Mouse (Mus musculus): ENCODE results near the gene Inca1. TPM values are rescaled to one million over a fixed set of nuclear protein-coding genes. Genes with fewer than 3 reads are reported as not detected.

Inca1 gene
- total and polyA plus RNA-seq, 2 experiments from 2014 or later: 0.23 to 4.0 TPM

DNA sequence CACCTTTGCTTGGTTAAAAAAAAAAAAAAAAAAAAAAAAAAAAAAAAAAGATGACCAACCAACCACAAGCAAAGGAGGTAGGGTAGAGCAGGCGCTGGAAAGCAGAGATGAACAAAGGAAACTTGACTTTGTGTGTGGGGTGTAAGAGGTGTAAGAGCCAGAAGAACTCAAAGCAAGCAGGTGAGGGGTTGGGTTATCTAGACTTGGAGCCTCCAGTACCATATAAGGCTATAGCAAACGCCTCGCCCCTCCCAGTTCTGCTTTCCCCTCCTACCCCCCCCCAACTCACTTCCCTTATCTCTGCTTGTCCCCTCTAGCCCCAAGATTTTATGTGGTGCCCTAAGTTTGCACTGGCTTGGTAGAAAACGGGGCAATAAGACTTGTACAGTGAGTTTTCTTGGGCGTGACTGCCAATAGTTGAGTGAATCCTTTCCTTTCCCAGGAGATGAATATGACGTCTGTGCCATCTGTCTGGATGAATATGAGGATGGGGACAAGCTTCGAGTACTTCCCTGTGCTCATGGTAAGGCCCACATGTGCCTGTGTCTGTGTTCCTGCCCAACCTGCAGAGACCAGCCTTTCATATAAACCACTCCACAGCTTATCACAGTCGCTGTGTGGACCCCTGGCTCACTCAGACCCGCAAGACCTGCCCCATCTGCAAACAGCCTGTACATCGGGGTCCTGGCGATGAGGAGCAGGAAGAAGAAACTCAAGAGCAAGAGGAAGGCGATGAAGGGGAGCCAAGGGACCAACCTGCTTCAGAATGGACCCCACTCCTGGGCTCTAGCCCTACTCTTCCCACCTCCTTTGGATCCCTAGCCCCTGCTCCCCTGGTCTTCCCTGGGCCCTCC, 49.4 kb downstream of the Inca1 start:
- TF ChIP-seq CTCF (IDR thresholded peaks at IDR 0.05; ENCODE audit: low read depth): no peak
- 0 out of 2 replicates have a peak, but pooled peaks have one; percentile 17 for TF ChIP-seq EP300 (IDR thresholded peaks at IDR 0.05; ENCODE audit: low read depth)

DNA sequence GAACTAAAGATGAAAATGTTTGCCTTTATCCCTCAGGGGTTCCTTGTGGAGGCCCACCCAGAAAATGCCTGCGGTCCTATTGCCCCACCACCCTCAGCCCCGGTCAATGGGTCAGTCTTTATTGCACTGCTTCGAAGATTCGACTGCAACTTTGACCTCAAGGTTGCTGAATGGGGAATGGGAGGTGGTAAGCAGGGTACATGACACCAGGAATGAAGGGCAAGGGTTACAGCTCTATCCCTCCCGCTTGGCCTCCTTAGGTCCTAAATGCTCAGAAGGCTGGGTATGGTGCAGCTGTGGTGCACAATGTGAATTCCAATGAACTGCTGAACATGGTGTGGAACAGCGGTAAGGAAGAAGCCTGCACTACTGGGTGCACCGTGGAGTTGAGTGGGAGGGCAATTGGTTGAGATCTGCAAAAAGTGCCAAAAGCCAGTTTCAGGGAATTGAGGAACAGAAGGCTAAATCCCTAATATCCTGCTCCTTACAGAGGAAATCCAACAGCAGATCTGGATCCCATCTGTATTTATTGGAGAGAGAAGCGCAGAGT, 50.7 kb downstream of the Inca1 start:
- DNase-seq (ENCODE audit: low spot score) (no peak), ATAC-seq (ENCODE audit: insufficient read depth, low read depth) (no peak)
- Histone ChIP-seq H3K27me3 (ENCODE audit: control insufficient read depth, insufficient read depth, low read length) (no peaks in the 10 kb centered on the region), H3K36me3 (replicated peaks; ENCODE audit: control insufficient read depth, insufficient read depth, low read length) (peaks cover 54% of the 10 kb centered on the region), H3K9me3 (replicated peaks; ENCODE audit: control insufficient read depth, low read length) (no peaks in the 10 kb centered on the region), H3K4me1 (ENCODE audit: control insufficient read depth, insufficient read depth) (peaks cover 14% of the 10 kb centered on the region), H3K27ac (ENCODE audit: low read depth) (no peak overlapping the region), H3K4me3 (ENCODE audit: low read depth, low read length) (no peak overlapping the region), H3K4me2 (ENCODE audit: low read depth, low read length) (no peak overlapping the region), H3K9ac (replicated peaks; ENCODE audit: low read depth, low read length) (no peak overlapping the region)
- WGBS: 80% methylated on average over 8 of the region's 8 CpGs
- no peak for TF ChIP-seq EP300 (IDR thresholded peaks at IDR 0.05; ENCODE audit: low read depth)
- TF ChIP-seq CTCF (IDR thresholded peaks at IDR 0.05; ENCODE audit: low read depth): no peak

More for the DNA sequence above, 49.4 kb downstream of the Inca1 start:
- H3K4me1 ChIP-seq (ENCODE audit: control insufficient read depth, insufficient read depth): peaks cover 9% of the 10 kb centered on the region
- H3K27me3 ChIP-seq (ENCODE audit: control insufficient read depth, insufficient read depth, low read length): no peaks in the 10 kb centered on the region
- WGBS: 66% methylated on average over 12 of the region's 12 CpGs
- no peaks in the 10 kb centered on the region for H3K9me3 ChIP-seq (replicated peaks; ENCODE audit: control insufficient read depth, low read length)
- H3K4me3 ChIP-seq (ENCODE audit: low read depth, low read length): no peak overlapping the region
- DNase-seq (ENCODE audit: low spot score) (no peak), ATAC-seq (ENCODE audit: insufficient read depth, low read depth) (no peak)
- no peak overlapping the region for H3K27ac ChIP-seq (ENCODE audit: low read depth)
- no peak overlapping the region for H3K4me2 ChIP-seq (ENCODE audit: low read depth, low read length)
- H3K9ac ChIP-seq (replicated peaks; ENCODE audit: low read depth, low read length): no peak overlapping the region
- H3K36me3 ChIP-seq (replicated peaks; ENCODE audit: control insufficient read depth, insufficient read depth, low read length): peaks cover 44% of the 10 kb centered on the region

DNA sequence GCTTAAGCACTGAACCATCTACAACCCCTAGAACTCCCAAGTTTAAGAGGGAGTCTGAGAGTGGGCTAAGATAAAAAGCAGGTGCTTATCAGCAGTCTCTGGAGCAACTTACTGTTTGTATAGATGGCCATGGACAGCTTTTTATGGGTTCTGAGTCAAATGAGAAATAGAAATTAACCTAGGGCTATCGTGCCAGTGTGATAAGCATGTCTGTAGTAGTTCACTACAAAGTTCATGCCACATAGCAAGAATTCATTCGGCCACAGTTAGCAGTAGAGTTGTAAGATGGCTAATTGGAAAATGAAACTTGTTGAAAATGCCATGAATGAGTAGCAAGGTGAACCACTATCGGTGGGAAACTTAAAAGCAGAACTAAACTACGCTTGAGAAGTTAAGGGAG, 51.4 kb downstream of the Inca1 start:
- Histone ChIP-seq H3K4me3 (ENCODE audit: low read depth, low read length) (peak overlapping the region; percentile 80), H3K4me1 (ENCODE audit: control insufficient read depth, insufficient read depth) (peaks cover 14% of the 10 kb centered on the region), H3K4me2 (ENCODE audit: low read depth, low read length) (peak overlapping the region; percentile 95), H3K27ac (ENCODE audit: low read depth) (no peak overlapping the region), H3K27me3 (ENCODE audit: control insufficient read depth, insufficient read depth, low read length) (no peaks in the 10 kb centered on the region), H3K9ac (replicated peaks; ENCODE audit: low read depth, low read length) (peak overlapping the region; percentile 86), H3K36me3 (replicated peaks; ENCODE audit: control insufficient read depth, insufficient read depth, low read length) (peaks cover 61% of the 10 kb centered on the region), H3K9me3 (replicated peaks; ENCODE audit: control insufficient read depth, low read length) (no peaks in the 10 kb centered on the region)
- no peak for ATAC-seq (ENCODE audit: insufficient read depth, low read depth)
- WGBS: 67% methylated on average over 4 of the region's 4 CpGs
- TF ChIP-seq CTCF (IDR thresholded peaks at IDR 0.05; ENCODE audit: low read depth) (no peak), EP300 (IDR thresholded peaks at IDR 0.05; ENCODE audit: low read depth) (no peak)
- no peak for DNase-seq (ENCODE audit: low spot score)

DNA sequence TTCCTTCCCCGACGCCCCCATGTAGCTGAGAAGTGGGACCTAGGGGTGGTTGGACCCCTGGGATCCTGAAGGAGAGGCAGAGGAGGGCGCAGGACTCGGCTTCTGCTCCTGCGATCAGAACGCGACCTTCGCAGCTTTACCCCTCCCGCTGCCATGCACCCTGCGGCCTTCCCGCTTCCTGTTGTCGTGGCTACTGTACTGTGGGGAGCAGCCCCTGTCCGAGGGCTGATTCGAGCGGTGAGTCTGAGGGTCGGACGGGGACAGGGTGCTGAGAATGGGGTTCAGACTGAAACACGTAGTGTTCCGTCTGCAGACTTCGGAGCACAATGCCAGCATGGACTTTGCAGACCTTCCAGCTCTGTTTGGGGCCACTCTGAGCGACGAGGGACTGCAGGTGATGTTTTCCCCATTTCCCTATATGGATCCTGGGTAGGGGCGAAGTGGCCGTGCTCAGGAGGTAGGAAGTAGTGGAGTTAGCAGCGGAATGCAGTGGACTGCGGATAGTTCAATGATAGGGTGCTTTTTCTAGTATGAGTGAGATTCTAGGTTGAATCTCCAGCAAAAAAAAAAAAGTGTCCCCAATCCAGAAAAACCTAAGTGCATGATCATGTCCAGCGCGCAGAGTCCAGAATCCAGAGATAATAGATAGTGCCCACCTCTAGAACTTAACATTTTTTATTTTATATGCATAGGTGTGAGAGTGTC, 52.1 kb downstream of the Inca1 start:
- Histone ChIP-seq H3K4me1 (ENCODE audit: control insufficient read depth, insufficient read depth) (peaks cover 11% of the 10 kb centered on the region), H3K27ac (ENCODE audit: low read depth) (peak overlapping the region; percentile 97), H3K9ac (replicated peaks; ENCODE audit: low read depth, low read length) (peak overlapping the region; percentile 86), H3K36me3 (replicated peaks; ENCODE audit: control insufficient read depth, insufficient read depth, low read length) (peaks cover 61% of the 10 kb centered on the region), H3K4me3 (ENCODE audit: low read depth, low read length) (peak overlapping the region; percentile 80), H3K27me3 (ENCODE audit: control insufficient read depth, insufficient read depth, low read length) (no peaks in the 10 kb centered on the region), H3K4me2 (ENCODE audit: low read depth, low read length) (peak overlapping the region; percentile 95), H3K9me3 (replicated peaks; ENCODE audit: control insufficient read depth, low read length) (no peaks in the 10 kb centered on the region)
- ATAC-seq (ENCODE audit: insufficient read depth, low read depth): no peak
- DNase-seq (ENCODE audit: low spot score): peak; percentile 16
- WGBS: 3% methylated on average over 28 of the region's 28 CpGs
- TF ChIP-seq CTCF (IDR thresholded peaks at IDR 0.05; ENCODE audit: low read depth): no peak
- TF ChIP-seq EP300 (IDR thresholded peaks at IDR 0.05; ENCODE audit: low read depth): no peak
